In genomic region chr7:25284171-25284570, GRCm38 (mm10) we compare ENCODE assay signal across 8 mouse cellular contexts. TPM values are rescaled to one million over a fixed set of nuclear protein-coding genes. Genes with fewer than 3 reads are reported as not detected.
DNase-seq lines count a peak whose midpoint lies in the region; ATAC-seq and TF ChIP-seq lines count a peak whose summit lies in the region.

No protein-coding gene starts in this region.

- H3K9ac ChIP-seq in embryonic facial prominence, embryonic 15.5 days = peak overlapping the region; percentile 69
- H3K9ac ChIP-seq in hindbrain, embryonic 13.5 days = peak overlapping the region; percentile 86
- peak overlapping the region; percentile 86 for H3K9ac ChIP-seq in midbrain, embryonic 13.5 days (replicated peaks)

- 57% methylated on average over 2 of the region's 2 CpGs for WGBS in embryonic facial prominence, embryonic 15.5 days
- WGBS in hindbrain, embryonic 13.5 days = 78% methylated on average over 2 of the region's 2 CpGs
- 64% methylated on average over 2 of the region's 2 CpGs for WGBS in midbrain, embryonic 13.5 days
- 74% methylated on average over 2 of the region's 2 CpGs for WGBS in thymus, adult 2 months

- H3K9me3 ChIP-seq in embryonic facial prominence, embryonic 15.5 days (replicated peaks) = no peaks in the 10 kb centered on the region
- H3K9me3 ChIP-seq in hindbrain, embryonic 13.5 days = no peaks in the 10 kb centered on the region
- no peaks in the 10 kb centered on the region for H3K9me3 ChIP-seq in midbrain, embryonic 13.5 days

- peak overlapping the region; percentile 86 for H3K4me3 ChIP-seq in embryonic facial prominence, embryonic 15.5 days (replicated peaks)
- H3K4me3 ChIP-seq in hindbrain, embryonic 13.5 days = peak overlapping the region; percentile 69
- peak overlapping the region; percentile 67 for H3K4me3 ChIP-seq in midbrain, embryonic 13.5 days (replicated peaks)
- H3K4me3 ChIP-seq in thymus, adult 2 months (ENCODE audit: control insufficient read depth, insufficient read depth, low read length) = no peak overlapping the region

- peak overlapping the region; percentile 80 for H3K4me2 ChIP-seq in embryonic facial prominence, embryonic 15.5 days (replicated peaks)
- H3K4me2 ChIP-seq in hindbrain, embryonic 13.5 days = peak overlapping the region; percentile 92
- peak overlapping the region; percentile 80 for H3K4me2 ChIP-seq in midbrain, embryonic 13.5 days (replicated peaks)

- no peak for TF ChIP-seq POLR2A in thymus, adult 2 months (IDR thresholded peaks at IDR 0.05; ENCODE audit: control insufficient read depth, extremely low read depth, insufficient read depth, low read length, poor library complexity)

- H3K4me1 ChIP-seq in embryonic facial prominence, embryonic 15.5 days = peaks cover 44% of the 10 kb centered on the region
- peaks cover 62% of the 10 kb centered on the region for H3K4me1 ChIP-seq in hindbrain, embryonic 13.5 days (replicated peaks)
- peaks cover 56% of the 10 kb centered on the region for H3K4me1 ChIP-seq in midbrain, embryonic 13.5 days (replicated peaks)
- peaks cover 40% of the 10 kb centered on the region for H3K4me1 ChIP-seq in thymus, adult 2 months (replicated peaks; ENCODE audit: control insufficient read depth, insufficient read depth, low read length)

- no peak for TF ChIP-seq CTCF in thymus, adult 2 months (IDR thresholded peaks at IDR 0.05; ENCODE audit: borderline replicate concordance, control insufficient read depth, extremely low read depth, insufficient read depth, low read length, poor library complexity)

- H3K27ac ChIP-seq in embryonic facial prominence, embryonic 15.5 days (replicated peaks) = peak overlapping the region; percentile 100
- peak overlapping the region; percentile 100 for H3K27ac ChIP-seq in hindbrain, embryonic 13.5 days
- H3K27ac ChIP-seq in midbrain, embryonic 13.5 days = peak overlapping the region; percentile 100
- no peak overlapping the region for H3K27ac ChIP-seq in thymus, adult 2 months (ENCODE audit: control insufficient read depth, insufficient read depth, low read length)

- H3K36me3 ChIP-seq in embryonic facial prominence, embryonic 15.5 days = peaks cover 44% of the 10 kb centered on the region
- H3K36me3 ChIP-seq in hindbrain, embryonic 13.5 days = peaks cover 46% of the 10 kb centered on the region
- peaks cover 46% of the 10 kb centered on the region for H3K36me3 ChIP-seq in midbrain, embryonic 13.5 days
- peaks cover 41% of the 10 kb centered on the region for H3K36me3 ChIP-seq in thymus, adult 2 months (ENCODE audit: control insufficient read depth, insufficient read depth, low read length)

- ATAC-seq in embryonic facial prominence, embryonic 15.5 days (ENCODE audit: insufficient number of reproducible peaks, low FRiP score, low TSS enrichment, low read depth) = no peak
- no peak for ATAC-seq in hindbrain, embryonic 13.5 days (ENCODE audit: low FRiP score)
- ATAC-seq in midbrain, embryonic 13.5 days = no peak
- ATAC-seq in inflammation-experienced regulatory T-cells, adult 6 months = no peak

- DNase-seq in kidney, adult 9 months = peak; percentile 4
- no peak for DNase-seq in kidney, postnatal 36 days
- no peak for DNase-seq in thymus, adult 2 months
- no peak for DNase-seq in embryo, embryonic 11 days

- H3K27me3 ChIP-seq in embryonic facial prominence, embryonic 15.5 days = no peaks in the 10 kb centered on the region
- H3K27me3 ChIP-seq in hindbrain, embryonic 13.5 days = no peaks in the 10 kb centered on the region
- H3K27me3 ChIP-seq in midbrain, embryonic 13.5 days = no peaks in the 10 kb centered on the region
- H3K27me3 ChIP-seq in thymus, adult 2 months (ENCODE audit: control insufficient read depth, insufficient read depth, low read length) = no peaks in the 10 kb centered on the region

RNA-seq across cellular contexts. Expression of gene Pafah1b3, which starts 13.6 kb away (rescaled TPM):
- 213 and 216 TPM in 2 replicates for polyA plus RNA-seq in embryonic facial prominence, embryonic 15.5 days (2015; fragmentation: Nextera tagmentation; extraction: Ambion mirVana)
- 619 and 632 TPM in 2 replicates for polyA plus RNA-seq in hindbrain, embryonic 13.5 days (2015; fragmentation: Nextera tagmentation; extraction: Ambion mirVana)
- polyA plus RNA-seq in midbrain, embryonic 13.5 days (2015; fragmentation: Nextera tagmentation; extraction: Ambion mirVana) = 665 and 668 TPM in 2 replicates
- polyA plus RNA-seq in thymus, adult 2 months (2012; rRNA removed) = 138 and 140 TPM in 2 replicates
- 10 to 100 TPM; 17.5 to 37.2 (median 31.3) TPM for polyA plus RNA-seq in inflammation-experienced regulatory T-cells, adult 6 months (2017; shearing (Covaris generic))

RNA-seq across cellular contexts. Expression of gene Cic, which starts 16.7 kb away (rescaled TPM):
- polyA plus RNA-seq in embryonic facial prominence, embryonic 15.5 days (2015; fragmentation: Nextera tagmentation; extraction: Ambion mirVana) = 46.3 and 50.6 TPM in 2 replicates
- 36.9 and 42.4 TPM in 2 replicates for polyA plus RNA-seq in hindbrain, embryonic 13.5 days (2015; fragmentation: Nextera tagmentation; extraction: Ambion mirVana)
- polyA plus RNA-seq in midbrain, embryonic 13.5 days (2015; fragmentation: Nextera tagmentation; extraction: Ambion mirVana) = 37.6 and 44.2 TPM in 2 replicates
- polyA plus RNA-seq in thymus, adult 2 months (2012; rRNA removed) = 270 and 297 TPM in 2 replicates
- 10 to 100 TPM; 17.9 to 35.2 (median 21.6) TPM for polyA plus RNA-seq in inflammation-experienced regulatory T-cells, adult 6 months (2017; shearing (Covaris generic))

RNA-seq across cellular contexts. Expression of gene Prr19, which starts 17.0 kb away (rescaled TPM):
- polyA plus RNA-seq in embryonic facial prominence, embryonic 15.5 days (2015; fragmentation: Nextera tagmentation; extraction: Ambion mirVana) = 0.49 and 0.65 TPM in 2 replicates
- polyA plus RNA-seq in hindbrain, embryonic 13.5 days (2015; fragmentation: Nextera tagmentation; extraction: Ambion mirVana) = 2.3 TPM in 2 replicates
- polyA plus RNA-seq in midbrain, embryonic 13.5 days (2015; fragmentation: Nextera tagmentation; extraction: Ambion mirVana) = 2.1 and 3.1 TPM in 2 replicates
- polyA plus RNA-seq in thymus, adult 2 months (2012; rRNA removed) = 0.08 TPM in 1 of 2 replicates, not detected in the other
- polyA plus RNA-seq in inflammation-experienced regulatory T-cells, adult 6 months (2017; shearing (Covaris generic)) = not detected

RNA-seq across cellular contexts. Expression of gene Tmem145, which starts 21.7 kb away (rescaled TPM):
- polyA plus RNA-seq in embryonic facial prominence, embryonic 15.5 days (2015; fragmentation: Nextera tagmentation; extraction: Ambion mirVana) = 1.2 and 1.8 TPM in 2 replicates
- polyA plus RNA-seq in hindbrain, embryonic 13.5 days (2015; fragmentation: Nextera tagmentation; extraction: Ambion mirVana) = 49.5 and 50.6 TPM in 2 replicates
- 41.1 and 47.1 TPM in 2 replicates for polyA plus RNA-seq in midbrain, embryonic 13.5 days (2015; fragmentation: Nextera tagmentation; extraction: Ambion mirVana)
- 0.08 and 0.13 TPM in 2 replicates for polyA plus RNA-seq in thymus, adult 2 months (2012; rRNA removed)
- polyA plus RNA-seq in inflammation-experienced regulatory T-cells, adult 6 months (2017; shearing (Covaris generic)) = not detected

RNA-seq across cellular contexts. Expression of gene Megf8, which starts 32.8 kb away (rescaled TPM):
- polyA plus RNA-seq in embryonic facial prominence, embryonic 15.5 days (2015; fragmentation: Nextera tagmentation; extraction: Ambion mirVana) = 16.4 and 17.3 TPM in 2 replicates
- 18.7 and 20.4 TPM in 2 replicates for polyA plus RNA-seq in hindbrain, embryonic 13.5 days (2015; fragmentation: Nextera tagmentation; extraction: Ambion mirVana)
- 18.9 and 19.8 TPM in 2 replicates for polyA plus RNA-seq in midbrain, embryonic 13.5 days (2015; fragmentation: Nextera tagmentation; extraction: Ambion mirVana)
- polyA plus RNA-seq in thymus, adult 2 months (2012; rRNA removed) = 11.9 and 14.8 TPM in 2 replicates
- polyA plus RNA-seq in inflammation-experienced regulatory T-cells, adult 6 months (2017; shearing (Covaris generic)) = under 1 TPM in 2 of 3 experiments, not detected in 1; 0.13 to 0.31 TPM
